Mouse (Mus musculus) thymus, postnatal 4 days (tissue): ENCODE results near the gene Kcnn4.
"Not testable (repeated sequence)": the region's sequence is repeated elsewhere in the genome, so short reads cannot be mapped to it uniquely, and the experiment has no call there.

Experiments
- DNase-seq: peaks from one replicate; pipeline ENCODE4 v3.0.0; 2021

Gene Kcnn4

DNA sequence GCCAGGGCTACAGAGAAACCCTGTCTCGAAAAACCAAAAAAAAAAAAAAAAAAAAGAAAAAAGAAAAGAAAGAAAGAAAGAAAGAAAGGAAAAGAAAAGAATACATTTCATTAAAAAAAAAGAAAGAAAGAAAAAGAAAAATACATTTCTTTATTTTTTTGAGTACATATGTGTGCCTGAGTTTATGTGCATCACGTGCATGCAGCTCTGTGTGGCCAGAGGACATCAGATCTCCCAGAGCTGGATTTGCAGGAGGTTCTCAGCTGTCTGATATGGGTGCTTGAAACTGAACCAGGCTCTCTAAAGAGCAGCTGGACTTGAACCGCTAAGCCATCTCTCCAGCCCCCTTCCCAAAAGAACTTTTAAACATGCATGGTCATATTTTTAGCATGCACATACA, 24.0 kb downstream of the Kcnn4 start:
- no peak for DNase-seq

DNA sequence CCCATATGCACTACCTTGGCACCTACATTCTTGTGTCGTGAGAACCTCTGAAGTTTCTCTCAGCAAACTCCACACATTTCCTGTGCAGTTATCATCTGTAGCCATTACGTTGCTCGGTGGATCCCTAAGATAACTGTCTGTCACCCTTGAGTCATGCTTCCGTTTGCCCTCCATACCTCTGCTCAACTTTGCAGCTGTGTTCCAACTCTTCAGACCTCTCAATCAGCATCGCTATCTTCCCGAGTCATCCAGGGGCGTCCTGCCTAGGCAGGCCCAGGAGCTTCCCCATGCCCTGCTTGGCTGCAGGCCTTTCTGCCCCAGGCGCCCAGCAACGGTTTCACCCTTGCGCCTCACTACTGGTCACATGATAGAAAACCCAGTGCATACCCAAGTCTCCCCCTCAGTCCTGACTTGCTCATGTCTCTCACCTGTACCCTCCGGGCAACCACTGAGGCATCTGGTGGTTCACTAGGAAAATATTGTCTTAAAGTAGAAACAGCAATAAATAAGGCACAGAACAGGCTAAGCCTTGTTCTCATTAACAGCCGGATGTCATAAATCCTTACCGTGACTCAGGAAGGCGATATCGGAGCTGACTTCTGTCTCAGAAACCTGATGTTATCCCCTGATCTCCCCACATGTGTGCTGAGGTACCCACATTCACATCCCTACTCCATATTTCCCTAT, 24.6 kb downstream of the Kcnn4 start:
- DNase-seq: peak; percentile 55

DNA sequence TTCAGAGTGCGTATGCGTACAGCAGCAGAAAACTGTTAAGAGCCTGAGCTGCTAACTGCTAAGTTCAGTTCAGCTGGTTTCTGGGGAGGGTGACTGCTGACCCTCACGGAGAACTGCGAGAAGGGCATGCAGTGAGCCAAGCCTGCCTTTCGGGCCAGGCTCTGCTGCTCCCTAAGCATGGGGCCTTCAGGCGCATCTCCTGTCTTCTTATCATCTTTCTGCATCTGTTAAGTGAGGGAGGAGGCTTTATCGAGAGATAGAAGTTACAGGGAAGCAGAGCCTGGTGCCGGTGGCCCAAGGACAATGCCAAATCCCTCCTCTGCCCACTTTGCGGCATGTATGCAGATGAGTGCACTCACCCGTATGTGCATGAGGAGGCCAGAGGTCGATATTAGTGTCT, 26.8 kb downstream of the Kcnn4 start:
- no peak for DNase-seq

DNA sequence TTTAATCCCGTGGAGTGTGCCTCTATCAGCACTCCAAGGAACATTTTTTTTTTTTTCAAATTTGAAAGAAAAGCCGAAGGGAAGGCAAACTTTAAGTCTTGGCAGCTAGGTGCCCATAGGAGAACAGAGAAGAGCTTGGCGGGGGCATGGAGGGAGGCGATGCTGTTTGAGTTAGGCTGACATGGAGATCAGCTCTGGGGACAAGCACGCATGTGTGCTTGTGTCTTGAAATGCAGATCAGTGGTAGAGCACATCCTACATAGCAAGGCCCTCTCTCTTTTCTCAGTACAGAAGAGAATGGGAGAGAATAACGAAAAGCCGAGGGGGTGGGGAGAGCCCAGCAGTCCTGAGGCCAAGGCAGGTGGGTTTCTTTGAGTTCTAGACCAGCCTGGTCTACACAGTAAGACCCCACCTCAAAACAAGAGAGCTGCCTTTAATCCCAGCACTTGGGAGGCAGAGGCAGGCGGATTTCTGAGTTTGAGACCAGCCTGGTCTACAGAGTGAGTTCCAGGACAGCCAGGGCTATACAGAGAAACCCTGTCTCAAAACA, 28.4 kb downstream of the Kcnn4 start:
- DNase-seq: no peak

DNA sequence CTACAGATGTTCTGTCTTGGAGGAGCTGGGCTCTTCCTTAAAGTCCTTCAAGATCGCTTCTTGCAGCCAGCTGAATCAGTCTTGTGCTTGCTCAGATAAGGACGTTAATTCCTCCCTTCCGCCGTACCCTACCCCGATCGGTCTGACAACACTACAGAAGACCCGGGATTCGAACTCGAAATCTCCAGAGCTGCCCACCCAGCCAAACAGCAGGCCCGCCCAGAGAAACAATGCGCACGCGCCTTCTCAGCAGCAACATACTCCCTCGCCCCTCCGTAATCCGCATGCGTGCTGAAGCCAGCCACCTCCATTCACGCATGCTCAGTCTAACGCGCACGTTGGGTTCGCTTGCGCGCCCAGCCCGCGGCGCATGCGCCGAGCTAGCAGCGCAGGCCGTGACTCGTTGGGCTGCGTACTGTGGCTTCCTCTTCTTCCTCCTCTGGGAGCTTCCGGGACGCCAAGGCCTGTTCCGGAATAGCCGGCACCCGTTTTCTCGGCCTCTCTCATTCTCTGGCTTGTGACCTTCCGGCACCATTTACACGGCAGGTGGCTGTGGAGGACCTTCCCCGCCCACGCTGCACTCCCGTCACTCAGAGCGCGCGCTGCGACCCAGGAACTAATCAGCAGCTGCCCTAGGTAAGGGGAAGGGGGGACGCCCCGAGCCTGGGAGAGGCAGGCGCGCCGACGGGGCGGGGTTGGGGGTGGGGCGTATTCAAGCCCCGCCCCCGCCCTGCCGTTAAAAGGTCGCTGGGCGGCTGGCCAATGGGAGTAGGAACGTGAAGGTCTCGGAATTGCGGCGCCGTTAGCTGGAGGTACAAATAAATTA, 29.4 kb downstream of the Kcnn4 start, which contains the start of gene Smg9:
TSS of gene Smg9 (plus strand) at position 364 of the 826 bp plus-strand sequence.
- DNase-seq: peak; percentile 97

DNA sequence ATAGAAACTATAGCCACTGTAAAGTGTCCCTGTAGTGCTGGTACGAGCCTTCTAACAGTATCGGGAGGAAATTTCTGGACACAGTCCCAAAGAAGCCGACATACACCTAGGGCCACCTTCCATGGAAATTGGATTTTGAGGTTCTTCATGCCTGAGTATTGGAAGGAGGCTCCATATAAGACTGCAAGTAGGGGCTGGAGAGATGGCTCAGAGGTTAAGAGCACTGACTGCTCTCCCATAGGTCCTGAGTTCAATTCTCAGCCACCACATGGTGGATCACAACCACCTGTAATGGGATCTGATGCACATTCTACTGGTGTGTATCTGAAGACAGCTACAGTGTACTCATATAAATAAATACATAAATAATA, 30.0 kb downstream of the Kcnn4 start:
- DNase-seq: no peak

DNA sequence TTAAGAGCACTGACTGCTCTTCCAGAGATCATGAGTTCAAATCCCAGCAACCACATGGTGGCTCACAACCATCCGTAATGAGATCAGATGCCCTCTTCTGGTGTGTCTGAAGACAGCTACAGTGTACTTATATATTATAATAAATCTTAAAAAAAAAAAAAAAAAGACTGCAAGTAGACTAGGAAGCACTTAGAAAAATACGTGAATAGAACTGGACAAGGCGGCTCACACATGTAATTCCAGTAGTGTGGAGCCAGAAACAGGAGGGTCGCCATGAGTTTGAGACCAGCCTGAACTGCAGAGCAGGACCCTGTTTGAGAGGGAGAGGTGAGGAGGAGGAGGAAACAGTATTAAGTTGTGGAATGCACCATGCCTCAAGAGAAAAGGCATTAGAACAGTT, 30.4 kb downstream of the Kcnn4 start:
- DNase-seq: not testable (repeated sequence)

DNA sequence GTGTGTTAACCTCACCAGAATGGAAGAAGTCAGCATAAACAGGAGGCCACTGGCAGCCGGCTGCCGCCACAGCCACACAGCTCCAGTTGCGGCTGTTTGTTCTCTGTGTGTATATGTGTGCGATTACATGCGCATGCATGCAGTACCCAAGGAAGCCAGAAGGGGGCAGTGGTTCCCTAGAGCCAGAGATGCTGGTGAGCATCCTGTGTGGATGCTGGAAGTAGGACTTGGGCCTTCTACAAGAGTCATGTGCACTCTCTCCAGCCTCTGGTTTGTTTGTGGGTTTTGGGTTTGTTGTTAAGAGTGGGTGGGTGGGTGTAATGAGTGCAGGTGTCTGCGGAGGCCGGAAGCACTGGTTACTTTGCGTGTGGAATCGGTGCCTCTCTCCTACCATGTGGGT, 32.8 kb downstream of the Kcnn4 start:
- DNase-seq: no peak

DNA sequence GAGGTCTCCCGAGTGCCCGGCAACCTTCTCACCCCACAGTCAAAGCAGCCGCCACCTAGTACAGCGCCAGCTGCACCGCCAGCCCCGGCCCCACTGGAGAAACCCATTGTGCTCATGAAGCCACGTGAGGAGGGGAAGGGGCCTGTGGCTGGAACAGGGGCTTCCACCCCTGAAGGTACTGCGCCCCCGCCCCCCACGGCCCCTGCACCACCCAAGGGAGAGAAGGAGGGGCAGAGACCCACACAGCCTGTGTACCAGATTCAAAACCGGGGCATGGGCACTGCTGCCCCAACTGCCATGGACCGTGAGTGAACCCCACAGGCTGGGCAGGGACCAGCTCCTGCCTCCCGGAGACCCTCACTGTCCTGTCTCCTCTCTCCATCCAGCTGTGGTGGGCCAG, 35.6 kb downstream of the Kcnn4 start:
- DNase-seq: no peak

DNA sequence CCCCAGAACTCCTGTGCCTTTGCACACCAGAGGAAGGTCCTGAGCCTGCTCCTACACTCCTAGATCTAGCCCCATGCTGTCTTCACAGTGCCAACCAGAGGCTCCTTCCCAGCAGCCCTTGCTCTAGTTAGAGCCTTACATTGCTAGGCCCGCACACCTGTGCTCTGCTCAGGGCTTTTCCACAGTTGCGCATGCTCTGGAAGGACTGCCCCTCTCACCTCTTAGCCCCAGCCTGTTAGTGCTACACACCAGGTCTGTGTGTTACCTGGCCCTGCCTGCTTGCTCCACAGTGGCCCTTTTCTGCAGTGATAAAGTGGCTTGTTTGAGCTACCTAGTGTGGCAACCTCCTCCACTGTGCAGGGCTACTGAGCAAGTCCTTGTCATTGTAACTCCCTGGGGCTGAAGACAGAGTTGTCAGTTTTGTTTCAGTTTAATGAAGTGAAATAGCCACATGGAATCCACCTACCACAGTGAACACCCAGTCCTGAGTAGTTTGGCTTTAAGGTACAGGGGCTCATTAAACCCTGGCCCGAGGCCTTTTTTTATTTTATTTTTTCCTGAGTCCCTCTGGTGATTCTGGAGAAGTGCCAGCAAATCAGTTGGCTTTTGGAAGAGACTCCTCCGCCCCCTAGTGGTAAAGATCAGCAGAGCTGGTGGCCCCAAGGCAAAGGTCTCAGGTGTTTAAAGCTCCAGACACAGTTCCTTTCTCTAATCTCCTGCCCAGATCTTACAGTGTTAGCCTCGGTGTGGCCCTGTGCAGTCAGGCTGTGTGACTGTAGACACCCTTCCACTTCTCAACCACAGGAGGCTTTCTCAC, 36.7 kb downstream of the Kcnn4 start:
- peak; percentile 81 for DNase-seq

DNA sequence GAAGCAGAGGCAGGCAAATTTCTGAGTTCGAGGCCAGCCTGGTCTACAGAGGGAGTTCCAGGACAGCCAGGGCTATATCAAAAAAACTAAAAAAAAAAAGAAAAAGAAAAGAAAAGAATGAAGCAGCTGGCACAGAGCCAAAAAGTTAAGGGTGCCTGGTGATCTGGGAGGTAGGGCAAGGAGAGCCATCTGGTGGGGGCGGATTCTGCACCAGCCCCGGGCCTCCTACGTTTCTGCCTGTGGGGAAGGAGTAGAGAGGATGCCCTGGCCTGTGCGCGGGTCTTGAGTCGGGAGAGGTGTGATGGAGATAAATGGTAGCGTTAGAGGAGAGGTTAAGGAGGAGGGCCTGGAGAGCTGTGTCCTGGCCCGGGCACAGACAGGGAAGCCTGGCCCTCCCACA, 38.1 kb downstream of the Kcnn4 start:
- no peak for DNase-seq

DNA sequence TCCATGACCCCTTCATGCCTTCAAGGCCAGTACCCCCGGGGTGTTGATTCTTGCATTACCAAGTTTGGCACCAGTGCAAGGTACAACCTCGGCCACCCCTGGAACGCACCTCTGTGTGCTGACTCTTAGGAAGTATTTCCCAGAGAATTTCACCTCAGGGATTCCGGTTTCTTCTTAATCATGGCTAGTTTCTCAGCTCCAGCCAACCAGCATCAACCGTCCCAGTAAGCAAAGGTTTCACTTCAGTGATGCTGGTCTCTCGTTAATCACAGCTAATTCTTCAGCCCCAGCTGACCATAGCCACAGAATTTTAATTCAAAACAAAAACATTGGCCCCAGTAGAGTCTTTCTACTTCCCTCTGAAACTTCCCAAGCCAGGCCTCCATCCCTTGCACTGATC, 40.1 kb downstream of the Kcnn4 start:
- no peak for DNase-seq

DNA sequence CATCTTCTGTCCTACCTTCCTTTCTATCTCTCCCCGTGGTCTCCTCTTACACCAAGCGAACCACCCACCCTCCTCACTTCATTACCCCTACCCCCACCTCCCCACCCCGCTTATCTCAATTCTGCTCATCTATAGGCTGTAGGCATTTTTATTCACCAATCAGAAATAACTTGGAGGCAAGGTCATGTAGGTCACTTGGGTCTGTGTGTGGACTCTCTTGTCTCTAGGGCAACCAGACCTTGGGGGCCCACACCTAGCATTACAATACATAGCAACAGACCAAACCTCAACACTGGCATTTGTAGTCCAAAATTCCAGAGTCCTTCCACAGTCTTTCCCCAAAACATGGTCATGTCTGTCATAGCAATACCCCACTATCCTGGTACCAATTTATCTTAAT, 40.8 kb downstream of the Kcnn4 start:
- DNase-seq: no peak

DNA sequence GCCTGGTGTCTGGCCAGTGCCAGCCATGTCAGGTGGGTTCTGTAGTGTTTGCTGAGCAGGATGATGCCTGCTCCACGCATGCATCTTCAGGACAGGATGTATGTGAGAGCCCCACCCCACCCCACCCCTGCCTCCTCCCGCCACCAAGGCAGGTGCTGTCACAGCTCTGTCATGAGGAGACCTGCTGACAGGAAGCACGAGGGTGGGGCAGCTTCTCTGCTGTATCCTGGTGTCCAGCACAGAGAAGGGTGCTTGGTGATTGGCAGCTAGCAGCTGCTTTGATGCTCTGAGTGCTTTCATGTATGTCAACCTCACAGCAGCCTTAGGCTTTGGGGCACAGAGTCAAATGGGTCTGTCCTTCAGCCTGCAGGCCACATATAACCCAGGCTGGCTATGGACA, 43.6 kb downstream of the Kcnn4 start:
- DNase-seq: peak; percentile 71

DNA sequence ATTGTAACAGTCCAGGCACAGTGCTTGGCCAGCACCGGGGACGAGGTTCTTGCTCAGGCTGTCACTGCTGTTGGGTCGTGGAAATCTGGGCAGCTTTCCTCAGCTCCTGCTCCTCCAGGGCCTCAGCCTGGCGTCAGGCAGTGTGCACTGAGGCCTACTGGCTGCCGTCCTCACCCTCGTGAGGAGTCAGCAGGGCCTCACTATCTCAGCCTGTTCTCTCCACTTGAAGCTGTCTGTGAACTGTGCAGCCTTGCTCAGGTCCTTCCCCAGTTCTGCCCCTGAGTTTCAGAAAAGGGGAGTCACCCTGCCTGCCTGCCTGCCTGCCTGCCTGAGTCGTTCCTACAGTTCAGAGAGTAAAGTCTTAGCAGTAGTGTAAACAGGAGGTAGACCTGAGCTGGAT, 45.2 kb downstream of the Kcnn4 start:
- DNase-seq: peak; percentile 9

DNA sequence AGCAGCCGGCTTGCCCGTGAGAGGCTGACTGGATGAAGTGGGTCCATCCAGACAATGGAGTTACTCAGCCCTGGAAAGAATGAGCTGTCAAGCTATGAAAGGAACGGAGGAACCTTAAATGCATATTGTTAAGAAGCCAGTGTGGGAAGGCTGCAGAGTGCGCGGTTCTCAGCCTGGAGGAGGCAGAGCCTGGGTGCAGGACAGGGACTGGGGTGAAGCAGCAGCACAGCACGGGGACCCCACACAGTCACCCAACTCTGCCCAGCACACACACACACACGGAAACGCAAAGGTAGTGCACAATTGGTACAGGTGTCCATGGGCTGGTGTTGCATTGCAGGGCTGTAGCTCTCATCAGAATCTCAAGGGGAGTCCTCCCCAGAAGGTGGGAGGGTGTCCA, 49.5 kb downstream of the Kcnn4 start:
- no peak for DNase-seq

DNA sequence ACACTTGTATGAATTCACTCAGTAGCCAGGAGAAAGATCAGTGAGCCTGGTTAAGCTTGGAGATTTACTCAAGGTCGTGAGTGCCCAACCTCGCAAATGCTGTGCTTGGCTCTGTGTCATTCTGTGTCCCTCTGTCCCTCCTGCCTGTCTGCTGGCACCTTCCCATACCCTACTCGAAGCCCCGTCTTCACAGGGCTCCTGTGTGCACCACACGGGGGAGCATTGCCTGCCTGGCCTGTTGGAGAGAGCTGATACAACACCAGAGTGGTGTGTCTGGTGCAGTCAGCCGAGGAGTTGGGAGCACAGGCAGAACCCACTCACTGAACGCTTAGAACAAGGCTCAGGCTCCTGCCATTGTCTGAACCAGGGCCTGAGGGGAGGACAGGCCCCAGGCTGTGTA, 51.6 kb downstream of the Kcnn4 start:
- no peak for DNase-seq

DNA sequence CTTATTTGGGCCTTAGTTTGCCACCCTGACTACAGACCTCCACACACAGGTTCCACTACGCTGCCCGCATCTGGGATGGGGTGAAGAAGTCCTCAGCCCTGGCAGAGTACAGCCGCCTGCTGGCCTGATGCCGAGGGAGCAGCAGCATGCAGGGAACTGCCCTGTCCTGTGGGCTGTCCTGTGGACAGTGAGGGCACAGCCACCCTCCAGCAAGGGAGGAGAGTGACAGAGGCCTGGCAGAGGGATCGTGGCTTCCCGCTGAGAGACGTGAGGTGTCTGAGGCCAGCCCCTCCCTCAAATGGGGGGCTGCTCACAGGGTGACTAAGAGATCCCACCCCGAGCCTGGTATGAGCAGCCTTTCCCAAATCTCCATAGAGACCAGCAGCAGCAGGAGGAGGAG, 52.2 kb downstream of the Kcnn4 start:
- DNase-seq: peak; percentile 8

DNA sequence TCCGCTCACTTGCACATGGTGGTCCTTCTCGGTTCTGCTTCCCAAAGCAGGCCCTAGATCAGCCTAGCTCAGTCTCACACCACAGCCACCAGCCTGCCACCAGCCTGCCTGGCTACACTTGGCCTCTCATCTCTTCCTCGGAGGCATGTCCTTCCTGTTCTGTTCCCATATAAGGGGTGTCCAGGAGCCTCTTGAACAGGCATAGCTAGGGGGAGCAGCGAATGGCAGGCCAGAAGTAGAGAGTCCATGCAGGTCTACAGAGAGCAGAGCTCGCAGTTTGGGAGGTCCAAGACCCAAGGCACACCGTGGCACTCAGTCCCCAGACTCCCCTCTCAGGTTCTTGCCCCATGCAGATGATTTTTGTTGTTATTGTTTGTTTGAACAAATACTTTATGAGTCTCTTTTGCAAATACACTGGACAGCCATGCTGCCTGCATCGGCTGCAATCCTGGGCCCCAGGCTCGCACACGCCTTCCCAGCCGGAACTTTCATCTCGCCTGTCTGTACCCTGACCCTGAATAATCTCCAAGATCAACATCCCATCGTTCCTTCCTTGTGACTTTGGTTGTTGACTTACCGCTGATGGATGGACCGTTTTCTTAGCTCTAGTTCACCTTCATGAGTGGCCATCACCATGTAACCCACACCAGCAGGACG, 53.2 kb downstream of the Kcnn4 start:
- DNase-seq: no peak

DNA sequence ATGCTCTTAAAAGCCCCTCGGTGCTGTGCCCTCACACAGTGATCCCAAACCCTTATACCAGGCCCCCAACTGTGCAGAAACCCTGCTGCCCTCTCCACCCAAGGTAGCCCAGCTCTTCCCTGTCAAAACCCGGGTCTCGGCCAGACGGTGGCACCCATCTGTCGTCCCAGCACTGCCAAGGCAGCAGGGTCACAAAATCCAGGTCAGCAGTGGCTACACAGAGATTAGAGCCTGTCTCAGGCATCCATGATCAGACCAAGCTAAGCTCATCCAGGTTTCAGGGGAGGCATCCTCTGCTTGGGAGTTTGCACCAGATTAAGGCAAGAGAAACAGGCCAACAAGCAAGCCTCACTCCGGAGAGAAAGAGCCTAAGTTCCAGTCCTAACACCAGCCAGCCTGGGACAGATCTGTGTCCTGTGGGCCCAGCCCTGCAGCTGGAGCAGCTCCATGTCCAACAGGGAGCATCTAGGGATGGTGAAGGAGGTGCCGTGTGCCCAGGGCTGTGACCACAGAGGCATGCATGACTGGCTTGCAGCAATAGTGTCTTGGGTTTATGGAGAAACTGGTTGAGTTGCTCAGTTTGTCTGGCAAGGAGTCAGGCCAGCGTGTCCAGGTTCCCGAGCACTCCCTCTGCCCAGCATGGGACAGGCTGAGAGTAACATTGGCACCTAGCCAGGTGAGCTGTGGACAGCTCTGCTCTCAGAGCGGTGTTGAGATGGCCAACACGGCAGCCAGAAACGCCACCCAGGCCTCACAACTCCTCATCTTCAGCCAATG, 54.1 kb downstream of the Kcnn4 start:
- peak; percentile 6 for DNase-seq

DNA sequence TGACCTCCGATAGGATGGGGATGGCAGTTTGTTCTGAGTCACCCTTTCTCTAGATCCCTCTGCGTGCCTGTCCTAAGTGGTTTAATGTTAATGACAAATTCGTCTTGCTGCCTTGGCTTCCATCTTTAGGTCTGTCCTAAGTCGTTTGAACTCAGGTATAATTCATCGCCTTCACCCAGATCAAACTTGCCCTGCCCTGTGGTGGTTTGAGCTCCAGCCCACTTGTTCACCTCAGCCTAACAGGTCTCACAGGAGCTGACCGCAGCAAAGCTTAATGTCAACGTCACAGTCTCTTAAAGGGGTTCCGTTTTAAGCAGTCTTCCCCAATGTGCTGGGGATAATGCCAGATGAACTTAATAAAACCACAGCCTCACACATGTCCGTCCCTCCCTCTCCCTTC, 55.9 kb downstream of the Kcnn4 start:
- no peak for DNase-seq

DNA sequence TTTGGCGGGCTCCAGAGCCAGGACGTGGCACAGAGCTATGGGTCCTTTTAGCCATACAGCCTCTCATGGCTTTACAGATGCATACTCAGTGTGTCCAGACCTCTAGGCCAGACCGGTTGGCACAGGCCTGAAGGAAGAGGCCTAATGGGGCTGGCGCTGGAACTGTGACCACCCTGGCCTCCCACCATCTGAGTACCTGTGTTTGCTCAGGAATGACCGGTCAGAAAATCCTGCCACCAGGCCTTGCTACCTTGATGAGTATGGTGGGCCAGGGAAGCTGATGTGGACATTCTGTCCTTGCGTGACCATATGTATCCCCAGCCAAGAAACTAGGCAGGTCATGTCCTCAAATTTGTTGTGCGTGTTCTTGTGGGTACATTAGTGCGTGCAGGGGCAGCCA, 57.1 kb downstream of the Kcnn4 start:
- DNase-seq: no peak
